Mouse (Mus musculus): ENCODE data around the gene Pard6b.

Gene Pard6b

DNA sequence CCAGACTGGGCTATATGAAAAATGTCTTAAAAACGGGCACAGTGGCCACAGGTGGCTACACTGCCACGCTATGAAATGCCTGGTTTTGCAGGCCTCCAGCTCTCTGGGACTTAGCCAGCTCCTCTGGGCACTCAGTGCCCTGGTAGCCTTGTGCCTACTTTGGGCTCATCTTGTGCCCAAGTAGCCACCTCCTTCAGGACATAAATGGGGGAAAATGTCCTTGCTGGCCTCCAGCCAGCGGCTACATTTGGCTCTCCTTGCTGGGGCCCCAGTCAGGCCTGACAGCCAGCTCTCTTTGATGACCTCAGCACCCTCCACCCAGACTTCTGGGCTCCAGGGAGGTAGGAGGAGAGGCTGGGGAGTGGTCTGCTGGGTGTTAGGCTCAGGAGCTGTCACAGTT, 49.2 kb downstream of the Pard6b start:
- no peak for DNase-seq (ENCODE audit: low spot score)

DNA sequence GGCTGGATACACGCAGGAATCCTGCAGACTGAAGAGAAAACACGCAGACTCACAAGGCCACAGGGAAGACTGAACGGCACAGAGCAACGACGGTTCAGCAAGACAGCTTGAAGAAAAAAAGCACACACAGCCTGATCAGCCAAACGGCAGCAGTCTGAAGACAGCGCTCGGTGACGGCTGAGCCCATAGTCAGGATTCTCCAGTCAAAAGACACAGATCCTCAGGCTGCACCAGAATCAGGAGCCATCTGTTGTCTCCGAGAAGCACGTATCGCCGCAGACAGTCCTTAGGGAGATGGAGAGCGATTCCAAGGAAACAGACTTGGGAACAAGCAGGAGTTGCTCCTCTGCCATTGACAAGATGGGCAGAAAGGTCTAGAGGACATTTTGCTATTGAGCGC, 56.4 kb downstream of the Pard6b start:
- no peak for DNase-seq (ENCODE audit: low spot score)

- peak; percentile 37 for DNase-seq (ENCODE audit: low spot score)
Measured at GRCm38 (mm10) chr2:168143794-168144193, 63.0 kb downstream of the Pard6b start.

GRCm38 (mm10) chr2:168145437-168145836, 64.6 kb downstream of the Pard6b start:
- no peak for DNase-seq (ENCODE audit: low spot score)

GRCm38 (mm10) chr2:168147722-168148432, 67.1 kb downstream of the Pard6b start:
- DNase-seq (ENCODE audit: low spot score): no peak

GRCm38 (mm10) chr2:168149241-168149640, 68.4 kb downstream of the Pard6b start:
- no peak for DNase-seq (ENCODE audit: low spot score)
